Mouse (Mus musculus): ENCODE measurements around the gene Rnf4. TPM values are rescaled to one million over a fixed set of nuclear protein-coding genes. Genes with fewer than 3 reads are reported as not detected.
A peak's percentile ranks its signal among the peaks of the same experiment; 100 is the strongest.

Gene Rnf4
- 100 to 1,000 TPM in 1 of 4 experiments, 10 to 100 TPM in 3; 87.2 to 105 (median 94.0) TPM for total RNA-seq (2022)

- DNase-seq: peak; percentile 97
Observed at GRCm38 (mm10) chr5:34336097-34336774, at the start of gene Rnf4. Gene Rnf4 (plus strand): TSS chr5:34336289.

- DNase-seq: no peak
Observed at GRCm38 (mm10) chr5:34286516-34286915, 49.6 kb upstream of the Rnf4 start.

GRCm38 (mm10) chr5:34287001-34287837 is 48.9 kb upstream of the Rnf4 start:
- no peak for DNase-seq

DNA sequence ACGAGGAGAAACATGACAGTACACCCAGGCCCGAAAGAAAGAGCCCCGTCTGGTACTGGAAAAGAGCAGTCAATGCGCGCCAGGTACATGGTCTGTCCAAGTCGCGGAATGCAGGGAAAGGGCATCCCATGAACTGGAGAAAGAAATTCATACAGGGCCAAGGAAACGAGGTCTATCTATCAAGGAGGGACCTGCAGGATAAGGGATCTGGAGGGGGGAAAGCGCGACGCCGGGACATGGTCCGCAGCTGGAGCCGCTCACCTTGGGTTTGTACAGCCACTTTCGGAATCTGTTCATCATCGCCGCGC is 48.3 kb upstream of the Rnf4 start:
- no peak for DNase-seq

GRCm38 (mm10) chr5:34288154-34288716 is 47.9 kb upstream of the Rnf4 start, which contains the start of the genes Zfyve28 and Cfap99:
Gene Zfyve28 (minus strand): TSS chr5:34288449.
Gene Cfap99 (plus strand): TSS chr5:34288600.
- DNase-seq: peak; percentile 46

DNA sequence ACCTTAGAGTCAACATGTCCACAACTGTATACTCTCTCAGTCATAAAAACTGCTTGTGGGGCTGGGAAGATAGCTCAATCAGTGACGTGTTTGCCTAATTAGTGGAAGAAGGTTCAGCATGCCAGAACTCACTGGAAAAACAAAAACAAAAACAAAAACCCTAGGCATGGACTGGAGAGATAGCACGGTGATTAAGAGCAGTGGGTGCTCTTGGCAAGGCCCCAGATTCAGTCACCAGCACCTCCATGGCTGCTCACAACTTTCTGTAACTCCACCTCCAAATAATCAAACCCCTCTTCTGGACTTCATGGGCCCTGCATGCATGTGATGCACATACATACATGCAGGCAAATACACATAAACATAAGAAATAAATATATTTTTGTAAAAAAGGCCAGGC is 46.8 kb upstream of the Rnf4 start:
- DNase-seq: no peak

DNA sequence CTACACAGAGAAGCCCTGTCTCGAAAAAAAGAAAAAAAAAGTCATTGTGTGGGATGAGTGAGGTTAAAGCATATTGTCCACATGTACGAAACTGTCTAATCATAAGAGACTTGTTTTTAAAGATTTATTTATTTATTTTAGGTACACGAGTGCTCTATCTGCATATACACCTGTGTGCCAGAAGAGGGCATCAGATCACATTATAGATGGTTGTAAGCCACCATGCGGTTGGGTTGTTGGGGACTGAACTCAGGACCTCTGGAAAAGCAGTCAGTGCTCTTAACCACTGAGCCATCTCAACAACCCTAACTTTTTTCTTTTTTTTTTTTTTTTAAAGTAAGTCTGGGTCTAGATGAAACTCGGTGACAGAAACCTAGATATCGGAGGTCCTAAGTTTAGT is 42.7 kb upstream of the Rnf4 start:
- DNase-seq: no peak

- DNase-seq: no peak
Observed at GRCm38 (mm10) chr5:34294696-34295095, 41.4 kb upstream of the Rnf4 start.

- peak; percentile 29 for DNase-seq
Observed at GRCm38 (mm10) chr5:34295141-34295540, 40.9 kb upstream of the Rnf4 start.

DNA sequence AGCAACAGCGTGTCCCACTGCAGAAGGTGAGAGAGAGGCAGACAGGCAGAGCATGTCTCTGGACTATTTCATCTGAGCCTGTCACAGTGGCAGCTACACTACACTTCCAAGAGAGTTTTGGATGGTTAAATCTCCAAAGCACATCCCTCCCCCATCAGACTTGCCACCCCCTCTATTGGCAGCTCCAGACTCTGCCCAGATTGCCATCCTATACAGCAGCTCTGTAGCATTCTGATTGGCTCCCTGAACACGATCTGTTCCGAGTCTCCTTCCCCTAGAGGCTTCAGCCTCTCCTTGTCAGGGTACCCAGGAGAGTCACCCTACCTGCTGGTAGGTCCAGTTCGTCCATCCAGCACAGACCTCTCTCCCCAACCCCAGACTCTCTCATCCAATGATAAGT is 38.0 kb upstream of the Rnf4 start:
- DNase-seq: no peak

DNA sequence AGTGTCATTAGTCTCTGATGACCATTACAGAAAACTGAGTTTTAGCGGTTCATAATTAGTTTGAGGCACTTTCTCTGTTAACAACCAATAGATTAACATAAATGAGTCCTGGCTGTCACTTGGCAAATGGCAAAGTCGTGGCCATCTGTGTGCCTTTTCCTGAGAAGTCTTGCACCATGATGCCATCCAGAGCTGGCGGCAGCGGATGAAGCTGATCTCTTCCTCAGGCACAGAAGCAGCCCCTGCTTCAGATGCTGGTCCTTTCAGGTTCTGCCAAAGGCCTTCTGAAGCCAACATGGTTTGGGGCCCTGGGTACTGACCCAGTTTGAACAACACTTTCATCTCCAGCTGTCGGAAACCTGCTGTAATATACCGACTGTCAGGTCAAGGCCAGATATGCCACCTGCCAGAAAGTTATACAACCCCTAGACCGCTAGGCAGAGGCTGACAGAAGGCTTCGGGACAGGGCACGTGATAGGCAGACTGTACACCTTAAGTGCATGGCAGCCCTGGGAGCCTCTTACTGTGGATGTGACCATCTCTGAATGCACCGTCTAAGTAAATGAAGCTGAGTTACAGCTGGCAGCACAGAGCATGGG is 37.1 kb upstream of the Rnf4 start:
- DNase-seq: peak; percentile 16

DNA sequence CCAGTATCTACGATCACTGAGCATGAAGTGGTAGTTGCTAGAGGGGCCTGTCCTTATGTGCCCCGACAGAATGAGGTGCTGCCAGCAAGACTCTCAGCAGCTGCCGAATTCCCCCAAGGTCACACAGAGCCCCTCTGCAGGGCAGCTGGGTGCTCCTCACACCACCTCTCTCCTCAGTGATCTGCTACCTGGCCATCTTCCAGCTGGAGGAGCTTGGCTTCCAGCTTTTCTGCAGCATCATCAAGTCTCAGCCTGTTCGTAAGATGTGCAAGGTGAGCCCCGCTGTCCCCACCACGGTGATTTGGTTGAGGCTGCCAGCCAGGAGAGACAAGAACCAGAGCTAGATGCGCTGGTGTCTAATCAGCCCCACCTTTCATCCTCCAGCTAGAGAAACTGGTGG is 33.7 kb upstream of the Rnf4 start:
- no peak for DNase-seq

- DNase-seq: no peak
Observed at GRCm38 (mm10) chr5:34309016-34309415, 27.1 kb upstream of the Rnf4 start.

DNA sequence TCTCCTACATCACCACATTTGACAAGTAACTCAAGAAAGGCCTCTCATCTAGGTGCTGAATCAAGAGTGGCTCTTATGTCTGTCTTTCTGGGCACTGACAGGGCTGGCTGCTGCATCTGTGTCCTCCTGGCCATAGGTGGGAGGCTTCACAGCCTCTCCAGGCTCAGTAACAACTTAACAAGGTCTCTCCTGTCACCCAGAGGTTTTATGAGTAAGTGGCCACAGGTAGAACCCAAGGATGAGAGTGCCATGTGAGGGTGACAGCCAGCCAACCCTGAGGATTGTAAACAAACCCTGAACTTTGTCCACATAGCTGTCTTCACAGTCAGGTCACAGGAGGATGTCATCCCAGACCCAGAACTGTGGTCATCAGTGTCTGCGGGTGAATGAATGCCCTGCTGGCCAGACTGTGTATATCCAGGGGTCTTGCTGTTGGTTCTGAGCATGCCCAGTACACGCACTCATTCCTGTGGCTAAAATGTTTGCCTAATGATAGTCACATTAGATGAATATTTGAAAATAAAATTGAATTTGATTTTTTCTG is 16.5 kb upstream of the Rnf4 start:
- DNase-seq: no peak

GRCm38 (mm10) chr5:34321236-34321635 is 14.9 kb upstream of the Rnf4 start:
- DNase-seq: no peak

GRCm38 (mm10) chr5:34325286-34325685 is 10.8 kb upstream of the Rnf4 start:
- DNase-seq: no peak

DNA sequence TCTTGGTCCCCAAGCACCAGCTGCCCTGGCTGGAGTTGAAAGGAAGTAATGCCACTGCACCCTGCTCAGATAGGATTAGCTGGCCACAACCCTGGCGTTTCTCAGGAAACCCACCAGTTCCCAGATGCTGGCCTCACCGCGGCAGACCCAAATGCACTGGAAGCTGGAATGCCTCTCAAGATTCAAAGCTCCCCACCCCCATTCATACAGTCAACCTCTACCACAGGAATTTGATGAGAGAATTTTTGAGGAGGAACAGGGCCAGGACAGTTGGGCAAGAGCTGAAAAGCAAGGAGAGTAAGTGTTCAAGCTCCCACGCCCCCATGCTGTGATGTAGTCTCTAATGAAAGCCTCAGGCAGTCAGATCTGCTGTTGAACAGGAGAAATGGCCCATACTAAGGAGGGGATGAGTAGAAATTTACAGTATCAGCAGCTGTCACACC is 9.8 kb upstream of the Rnf4 start:
- no peak for DNase-seq

DNA sequence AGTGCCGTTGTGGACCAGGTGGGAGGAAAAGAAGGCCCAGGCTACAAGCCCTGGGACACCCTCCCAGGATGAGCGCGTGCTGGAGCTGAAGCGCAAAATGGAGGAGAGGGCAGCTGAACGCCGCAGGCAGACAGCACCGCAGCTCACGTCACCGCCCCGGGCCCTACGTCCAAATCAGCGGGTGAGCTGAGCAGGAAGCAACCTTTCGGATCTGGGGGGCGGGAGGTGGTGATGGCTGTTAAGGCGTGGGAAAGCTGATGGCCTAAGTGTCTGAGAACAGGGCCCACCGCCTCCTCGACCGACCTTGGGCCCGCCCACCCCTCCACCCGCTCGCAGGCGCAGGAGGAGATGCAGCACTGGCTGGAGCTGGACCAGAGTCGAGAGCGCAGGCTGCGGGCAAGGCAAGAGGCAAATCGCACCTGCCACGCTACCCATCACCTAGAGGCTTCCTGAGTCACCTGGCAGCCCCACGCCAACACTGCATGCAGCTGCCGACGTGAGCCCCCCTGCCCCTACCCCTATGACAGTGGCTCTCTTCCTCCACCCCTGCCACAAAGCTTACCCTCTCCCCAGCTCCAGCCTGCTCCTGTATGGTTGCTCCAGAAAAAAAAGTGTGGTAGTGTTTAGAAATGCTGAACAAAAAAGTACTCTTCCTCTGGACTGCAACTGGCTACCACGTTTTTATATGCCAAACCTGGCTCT is 9.1 kb upstream of the Rnf4 start:
- DNase-seq: no peak

GRCm38 (mm10) chr5:34330136-34330535 is 6.0 kb upstream of the Rnf4 start:
- no peak for DNase-seq

DNA sequence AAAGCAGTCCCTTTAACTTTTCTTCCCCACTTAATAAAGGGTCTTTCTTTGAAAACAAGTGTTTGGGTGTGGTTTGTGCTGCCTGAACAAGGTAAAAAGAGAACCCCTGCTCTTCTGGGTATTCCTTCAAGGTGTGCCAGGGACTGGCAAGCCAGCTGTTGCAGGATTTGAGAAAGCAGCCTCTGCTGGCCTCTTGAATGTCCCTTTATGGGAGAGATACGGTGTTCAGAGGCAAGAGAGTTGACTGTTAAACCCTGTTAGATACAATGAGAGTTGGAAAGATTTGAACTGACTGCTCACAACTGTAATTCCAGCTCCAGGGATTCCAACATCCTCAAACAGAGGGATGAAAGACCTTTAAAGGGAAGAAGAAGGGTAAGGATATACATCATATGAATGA is 2.0 kb upstream of the Rnf4 start:
- DNase-seq: no peak

DNA sequence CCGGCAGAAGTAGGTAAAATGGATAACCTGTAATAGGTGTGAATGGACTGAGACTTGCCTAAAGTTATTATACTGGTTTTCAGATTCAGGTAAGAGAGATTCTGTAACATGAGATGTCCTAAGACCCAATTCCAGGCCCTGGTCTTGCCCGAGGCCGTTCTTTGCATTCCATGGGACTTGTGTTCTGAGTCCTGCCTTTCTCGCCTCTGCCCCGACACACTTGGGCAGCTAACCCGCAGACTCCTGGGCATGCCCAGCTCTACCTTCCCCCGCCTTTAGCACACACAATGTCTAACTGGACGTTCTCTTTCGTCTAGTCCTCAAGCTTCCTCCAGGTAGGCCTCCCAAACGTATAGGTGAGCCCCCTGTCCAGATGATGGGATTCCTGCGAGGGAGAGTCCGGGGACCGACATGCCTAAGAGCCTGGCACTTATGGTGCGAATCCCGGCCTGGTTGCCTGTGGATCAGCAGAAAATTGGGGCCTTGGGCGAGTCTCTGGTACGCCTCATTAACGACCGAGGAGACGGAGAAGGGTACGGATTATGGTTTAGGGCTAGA is 471 bp upstream of the Rnf4 start:
- DNase-seq: no peak

Data from adrenal gland, adult 8-10 months (tissue).